Mouse (Mus musculus) CH12.LX (cell line): ENCODE data around the gene C130050O18Rik. TPM values are rescaled to one million over a fixed set of nuclear protein-coding genes. Genes with fewer than 3 reads are reported as not detected.

Source experiments
- DNase-seq: peaks from one replicate; pipeline ENCODE4 v3.0.0-alpha.2; 2013; ENCODE audit errors: extremely low read depth
- H3K27ac ChIP-seq: 2 replicates; pipeline ENCODE4 v1.5.1; 2012; ENCODE audit warnings: low read depth, mild to moderate bottlenecking, control low read depth, moderate library complexity; ENCODE audit not compliant: insufficient read depth
- H3K27me3 ChIP-seq: replicated peaks from 2 replicates; pipeline ENCODE3; 2012; ENCODE audit warnings: inconsistent platforms
- H3K36me3 ChIP-seq, 2 experiments: replicated peaks in 1 of 2; 2 replicates each; pipeline versions ENCODE3 to v1.6.1; 2012; ENCODE audit warnings: inconsistent platforms in 1 of 2, low read length in 1 of 2, mild to moderate bottlenecking in 1 of 2, mixed read lengths in 1 of 2, moderate library complexity in 1 of 2; ENCODE audit not compliant: control insufficient read depth in 1 of 2, insufficient read depth in 1 of 2
- H3K4me1 ChIP-seq, 2 experiments: 2 replicates each; pipeline ENCODE4 v1.6.1; 2012; ENCODE audit warnings: inconsistent platforms in 1 of 2, moderate library complexity in 1 of 2; ENCODE audit not compliant: insufficient read depth in 2 of 2, control insufficient read depth in 1 of 2
- H3K4me2 ChIP-seq: 2 replicates; pipeline ENCODE4 v1.6.1; 2012; ENCODE audit warnings: low read depth, mild to moderate bottlenecking, control low read depth; ENCODE audit not compliant: poor library complexity, insufficient read depth, severe bottlenecking
- H3K4me3 ChIP-seq, 3 experiments: fragments of 150-350 bp in 1 of 3; sonication (generic) in 1 of 3; replicated peaks in 1 of 3; 2 replicates each; pipeline versions ENCODE3 to v1.5.1; 2011 to 2012; ENCODE audit warnings: low read depth in 2 of 3, low read length in 2 of 3, mild to moderate bottlenecking in 2 of 3, moderate library complexity in 2 of 3, control low read depth in 1 of 3, improper control_type of control experiment in 1 of 3, inconsistent platforms in 1 of 3, mixed read lengths in 1 of 3; ENCODE audit not compliant: poor library complexity in 1 of 3
- H3K79me2 ChIP-seq: replicated peaks from 2 replicates; pipeline ENCODE4 v1.6.1; 2012; ENCODE audit warnings: mild to moderate bottlenecking, moderate library complexity; ENCODE audit not compliant: control insufficient read depth, poor library complexity, insufficient read depth, severe bottlenecking; ENCODE audit errors: extremely low read depth
- H3K9ac ChIP-seq: 2 replicates; pipeline ENCODE4 v1.6.1; 2012; ENCODE audit warnings: low read depth, mild to moderate bottlenecking, control low read depth, moderate library complexity; ENCODE audit not compliant: insufficient read depth
- H3K9me3 ChIP-seq: replicated peaks from 2 replicates; pipeline ENCODE3; 2012; ENCODE audit warnings: low read length, inconsistent platforms, mixed read lengths
- CHD2 ChIP-seq: IDR thresholded peaks from 2 replicates; pipeline ENCODE4 v1.6.1; 2011; ENCODE audit warnings: low read length, improper control_type of control experiment
- E2F4 ChIP-seq: IDR thresholded peaks from 2 replicates; pipeline ENCODE4 v1.6.1; 2011; ENCODE audit warnings: low read depth, low read length, improper control_type of control experiment; ENCODE audit not compliant: insufficient replicate concordance
- EP300 ChIP-seq: IDR thresholded peaks from 2 replicates; pipeline ENCODE4 v1.6.1; 2011; ENCODE audit warnings: low read length, improper control_type of control experiment
- GABPA ChIP-seq: IDR thresholded peaks from 2 replicates; pipeline ENCODE4 v1.6.1; 2012; ENCODE audit warnings: low read depth, low read length, improper control_type of control experiment, inconsistent platforms; ENCODE audit not compliant: insufficient replicate concordance
- IRF4 ChIP-seq: IDR thresholded peaks from 2 replicates; pipeline ENCODE4 v1.6.1; 2014; ENCODE audit warnings: low read depth, mild to moderate bottlenecking, inconsistent platforms, low read length, improper control_type of control experiment
- KAT2A ChIP-seq: IDR thresholded peaks from 2 replicates; pipeline ENCODE4 v1.6.1; 2012; ENCODE audit warnings: low read length, improper control_type of control experiment, inconsistent platforms; ENCODE audit not compliant: insufficient replicate concordance
- MAFK ChIP-seq: IDR thresholded peaks from 2 replicates; pipeline ENCODE4 v1.6.1; 2011; ENCODE audit warnings: low read length, improper control_type of control experiment; ENCODE audit not compliant: insufficient replicate concordance
- MAZ ChIP-seq: IDR thresholded peaks from 2 replicates; pipeline ENCODE4 v1.6.1; 2012; ENCODE audit warnings: low read depth, mild to moderate bottlenecking, inconsistent platforms, low read length, improper control_type of control experiment, moderate library complexity
- NRF1 ChIP-seq: IDR thresholded peaks from 2 replicates; pipeline ENCODE4 v1.6.1; 2014; ENCODE audit warnings: low read depth, mild to moderate bottlenecking, inconsistent platforms, low read length, improper control_type of control experiment, moderate library complexity
- POLR2A ChIP-seq: IDR thresholded peaks from 2 replicates; pipeline ENCODE4 v1.6.1; 2011; ENCODE audit warnings: low read depth, mild to moderate bottlenecking, improper control_type of control experiment, low read length
- POLR2AphosphoS2 ChIP-seq: IDR thresholded peaks from 2 replicates; pipeline ENCODE4 v1.6.1; 2011; ENCODE audit warnings: low read depth, low read length, improper control_type of control experiment
- RCOR1 ChIP-seq: conservative IDR thresholded peaks from 2 replicates; pipeline ENCODE4 v1.6.1; 2012; ENCODE audit warnings: low read depth, mild to moderate bottlenecking, inconsistent platforms, low read length, improper control_type of control experiment
- SMC3 ChIP-seq: IDR thresholded peaks from 2 replicates; pipeline ENCODE4 v1.6.1; 2011; ENCODE audit warnings: low read depth, low read length, improper control_type of control experiment
- TCF12 ChIP-seq: IDR thresholded peaks from 2 replicates; pipeline ENCODE4 v1.6.1; 2014; ENCODE audit warnings: low read depth, mild to moderate bottlenecking, inconsistent platforms, low read length, improper control_type of control experiment
- UBTF ChIP-seq: IDR thresholded peaks from 2 replicates; pipeline ENCODE4 v1.6.1; 2012; ENCODE audit warnings: low read depth, mild to moderate bottlenecking, inconsistent platforms, low read length, improper control_type of control experiment, moderate library complexity
- USF1 ChIP-seq: IDR thresholded peaks from 2 replicates; pipeline ENCODE4 v1.6.1; 2014; ENCODE audit warnings: low read depth, mild to moderate bottlenecking, inconsistent platforms, low read length, improper control_type of control experiment
- ZMIZ1 ChIP-seq: IDR thresholded peaks from 2 replicates; pipeline ENCODE4 v1.6.1; 2012; ENCODE audit warnings: low read depth, mild to moderate bottlenecking, inconsistent platforms, low read length, improper control_type of control experiment
- ZNF384 ChIP-seq: IDR thresholded peaks from 2 replicates; pipeline ENCODE4 v1.6.1; 2012; ENCODE audit warnings: low read depth, low read length, improper control_type of control experiment, inconsistent platforms
- dilution Hi-C: fragments of 300-500 bp; cut with MboI; formaldehyde crosslinking; loops from 2 replicates; pipeline ENCODE4 v1.14.3; 2020; ENCODE audit warnings: low sequenced_read_pairs; ENCODE audit not compliant: extremely low pct_unique_long_range_greater_than_20kb, extremely low pct_ligation_motif_present
- in situ Hi-C: fragments of 300-500 bp; cut with MboI; formaldehyde crosslinking; loops from 3 replicates; pipeline ENCODE4 v1.14.3; 2019; ENCODE audit warnings: low sequenced_read_pairs, low pct_ligation_motif_present, low pct_unique_long_range_greater_than_20kb, mixed read lengths
- polyA plus RNA-seq: library from polyadenylated mRNA; unstranded; fragments of >175 nt; gene quantifications from 2 replicates; pipeline ENCODE4 v1.2.1, GENCODE M21; 2012; ENCODE audit warnings: low read depth; ENCODE audit not compliant: insufficient read length
- total RNA-seq, 2 experiments: library from RNA; depleted of rRNA; stranded (reverse); fragments of 300-350 nt in 1 of 2; fragments of >200 nt in 1 of 2; gene quantifications; 2 replicates each; pipeline ENCODE4 v1.2.3; 2012 to 2014

C130050O18Rik gene
- total and polyA plus RNA-seq, 3 experiments, result 0.54 TPM; not detected in 2

GRCm38 (mm10) chr5:139425198-139425597 lies 20.1 kb downstream of the C130050O18Rik start:
- dilution Hi-C loops (no loop called here), in situ Hi-C loops (no loop called here)
- Histone ChIP-seq H3K36me3 (peaks cover 0 to 73% of the 10 kb centered on the region in 2 experiments), H3K4me1 (peaks cover 0 to 6% of the 10 kb centered on the region in 2 experiments; a peak in 2 of 4 replicates), H3K9me3 (no peaks in the 10 kb centered on the region), H3K9ac (no peak overlapping the region), H3K79me2 (no peaks in the 10 kb centered on the region), H3K4me2 (no peak overlapping the region), H3K27me3 (no peaks in the 10 kb centered on the region), H3K27ac (no peak overlapping the region), H3K4me3 (no peak overlapping the region)
- TF ChIP-seq KAT2A, result no peak
- TF ChIP-seq NRF1, result no peak
- no peak for TF ChIP-seq IRF4
- no peak for TF ChIP-seq MAZ
- TF ChIP-seq TCF12, result no peak
- no peak for TF ChIP-seq POLR2AphosphoS2
- TF ChIP-seq ZMIZ1, result no peak
- TF ChIP-seq SMC3, result no peak
- TF ChIP-seq USF1, result no peak
- no peak for TF ChIP-seq GABPA
- TF ChIP-seq RCOR1, result no peak
- no peak for TF ChIP-seq MAFK
- TF ChIP-seq CHD2, result no peak
- no peak for TF ChIP-seq E2F4
- no peak for TF ChIP-seq EP300
- no peak for TF ChIP-seq ZNF384
- no peak for TF ChIP-seq UBTF
- TF ChIP-seq POLR2A, result no peak
- DNase-seq, result no peak

GRCm38 (mm10) chr5:139427001-139427400 lies 21.9 kb downstream of the C130050O18Rik start:
- no peaks in the 10 kb centered on the region for H3K79me2 ChIP-seq
- no peaks in the 10 kb centered on the region for H3K9me3 ChIP-seq
- H3K4me1 ChIP-seq, result peaks cover 0 to 6% of the 10 kb centered on the region in 2 experiments; a peak in 2 of 4 replicates
- no peak overlapping the region for H3K9ac ChIP-seq
- H3K36me3 ChIP-seq, result peaks cover 0 to 73% of the 10 kb centered on the region in 2 experiments
- in situ Hi-C loops (no loop called here), dilution Hi-C loops (no loop called here)
- TF ChIP-seq USF1 (no peak), POLR2AphosphoS2 (no peak), CHD2 (no peak)
- no peak for DNase-seq
- no peak overlapping the region for H3K4me3 ChIP-seq
- no peak overlapping the region for H3K27ac ChIP-seq
- no peaks in the 10 kb centered on the region for H3K27me3 ChIP-seq
- H3K4me2 ChIP-seq, result no peak overlapping the region
